Mouse (Mus musculus): ENCODE data around the gene Avpi1. TPM values are rescaled to one million over a fixed set of nuclear protein-coding genes. Genes with fewer than 3 reads are reported as not detected.
A peak's percentile ranks its signal among the peaks of the same experiment; 100 is the strongest.

Gene Avpi1
- total and polyA plus RNA-seq, 3 experiments: 49.5 to 53.3 TPM; not detected in 1

- H3K36me3 ChIP-seq (ENCODE audit: control insufficient read depth in 1 of 2, insufficient read depth in 2 of 2, low read length in 2 of 2): peaks cover 0 to 60% of the 10 kb centered on the region in 2 experiments; a peak in 2 of 4 replicates
- no peak overlapping the region for H3K4me3 ChIP-seq (ENCODE audit: control insufficient read depth in 1 of 2, insufficient read depth in 1 of 2, low read depth in 2 of 2, low read length in 2 of 2)
- DNase-seq (ENCODE audit: low read depth, low spot score): no peak
- no peak overlapping the region for H3K9ac ChIP-seq (ENCODE audit: control insufficient read depth, low read depth, low read length, poor library complexity, severe bottlenecking)
- no peaks in the 10 kb centered on the region for H3K27me3 ChIP-seq (ENCODE audit: control insufficient read depth in 1 of 2, insufficient read depth in 2 of 2, low read length in 2 of 2)
- no peaks in the 10 kb centered on the region for H3K9me3 ChIP-seq (replicated peaks; ENCODE audit: insufficient read depth, low read length)
- no peaks in the 10 kb centered on the region for H3K79me2 ChIP-seq (ENCODE audit: control insufficient read depth, insufficient read depth, low read length, poor library complexity)
- no peak overlapping the region for H3K27ac ChIP-seq (ENCODE audit: control insufficient read depth, low read depth, low read length)
- TF ChIP-seq EP300 (IDR thresholded peaks at IDR 0.05; ENCODE audit: low read depth in 1 of 2, low read length in 2 of 2) (peak in 1 of 2 experiments; percentile 59; a peak in 2 of 4 replicates), ETS1 (IDR thresholded peaks at IDR 0.05; ENCODE audit: low read depth, low read length) (no peak), RCOR1 (IDR thresholded peaks at IDR 0.05; ENCODE audit: low read depth, low read length) (no peak; the same call in 1 of the 2 replicates), TBP (IDR thresholded peaks at IDR 0.05; ENCODE audit: low read depth, low read length) (no peak), ZMIZ1 (IDR thresholded peaks at IDR 0.05; ENCODE audit: low read depth, low read length) (no peak), MAFK (IDR thresholded peaks at IDR 0.05; ENCODE audit: borderline replicate concordance, low read depth, low read length) (no peak), POLR2AphosphoS2 (IDR thresholded peaks at IDR 0.05; ENCODE audit: low read length) (no peak), MAZ (IDR thresholded peaks at IDR 0.05; ENCODE audit: low read depth, low read length) (no peak), NRF1 (IDR thresholded peaks at IDR 0.05; ENCODE audit: insufficient read depth, low read depth, low read length, poor library complexity, severe bottlenecking) (no peak), BHLHE40 (IDR thresholded peaks at IDR 0.05; ENCODE audit: borderline replicate concordance, low read depth, low read length) (no peak), ZC3H11A (IDR thresholded peaks at IDR 0.05; ENCODE audit: low read depth, low read length) (no peak), MEF2A (IDR thresholded peaks at IDR 0.05; ENCODE audit: extremely low read depth, insufficient replicate concordance, low read depth, low read length, poor library complexity, severe bottlenecking) (no peak), POLR2A (IDR thresholded peaks at IDR 0.05; ENCODE audit: control insufficient read depth in 1 of 2, insufficient read depth in 1 of 2, low read depth in 1 of 2, low read length in 2 of 2, poor library complexity in 1 of 2) (no peak), USF1 (IDR thresholded peaks at IDR 0.05; ENCODE audit: low read depth, low read length) (no peak), MAX (IDR thresholded peaks at IDR 0.05; ENCODE audit: low read length) (no peak), HCFC1 (IDR thresholded peaks at IDR 0.05; ENCODE audit: low read depth, low read length) (no peak), SMC3 (IDR thresholded peaks at IDR 0.05; ENCODE audit: low read depth, low read length) (no peak), ZKSCAN1 (IDR thresholded peaks at IDR 0.05; ENCODE audit: low read depth, low read length) (no peak), JUND (IDR thresholded peaks at IDR 0.05; ENCODE audit: low read depth, low read length) (no peak), TCF12 (IDR thresholded peaks at IDR 0.05; ENCODE audit: low read depth, low read length) (peak; percentile 53; the same call in 1 of the 2 replicates), KAT2A (conservative IDR thresholded peaks at IDR 0.05; ENCODE audit: low read depth, low read length) (no peak), GABPA (IDR thresholded peaks at IDR 0.05; ENCODE audit: low read depth, low read length) (no peak), MYC (IDR thresholded peaks at IDR 0.05; ENCODE audit: low read depth, low read length) (no peak), RAD21 (IDR thresholded peaks at IDR 0.05; ENCODE audit: low read depth, low read length) (no peak), NELFE (IDR thresholded peaks at IDR 0.05; ENCODE audit: low read depth, low read length) (no peak), GATA1 (IDR thresholded peaks at IDR 0.05; ENCODE audit: low read depth, low read length) (peak; percentile 46)
- peaks cover 38 to 58% of the 10 kb centered on the region in 2 experiments for H3K4me1 ChIP-seq (ENCODE audit: control insufficient read depth in 1 of 2, insufficient read depth in 2 of 2, low read length in 2 of 2)
Observed at GRCm38 (mm10) chr19:42135070-42135469, 6.2 kb upstream of the Avpi1 start.
